Mouse (Mus musculus) intestine, embryonic 15.5 days (tissue): ENCODE measurements around the gene Nos3. TPM values are rescaled to one million over a fixed set of nuclear protein-coding genes. Genes with fewer than 3 reads are reported as not detected.

Experiments used
- ATAC-seq: fragments of 200-750 bp; cut with Nextera tagmentation; 2 replicates; pipeline ENCODE4 v1.8.0; 2017; ENCODE audit warnings: moderate TSS enrichment, moderate library complexity
- H3K27ac ChIP-seq: fragments of 300-500 bp; sonication (generic); 2 replicates; pipeline ENCODE4 v1.5.1; 2015; ENCODE audit warnings: mild to moderate bottlenecking, inconsistent platforms
- H3K27me3 ChIP-seq: fragments of 300-500 bp; sonication (generic); replicated peaks from 2 replicates; pipeline ENCODE4 v1.6.1; 2015; ENCODE audit warnings: inconsistent platforms
- H3K36me3 ChIP-seq: fragments of 300-500 bp; sonication (generic); 2 replicates; pipeline ENCODE4 v1.6.1; 2015; ENCODE audit warnings: inconsistent platforms
- H3K4me1 ChIP-seq: fragments of 300-500 bp; sonication (generic); replicated peaks from 2 replicates; pipeline ENCODE4 v1.6.1; 2015; ENCODE audit warnings: inconsistent platforms
- H3K4me2 ChIP-seq: fragments of 300-500 bp; sonication (generic); replicated peaks from 2 replicates; pipeline ENCODE4 v1.6.1; 2015; ENCODE audit warnings: mild to moderate bottlenecking, inconsistent platforms
- H3K4me3 ChIP-seq: fragments of 300-500 bp; sonication (generic); replicated peaks from 2 replicates; pipeline ENCODE4 v1.5.1; 2015; ENCODE audit warnings: inconsistent platforms
- H3K9ac ChIP-seq: fragments of 300-500 bp; sonication (generic); 2 replicates; pipeline ENCODE4 v1.6.1; 2015; ENCODE audit warnings: inconsistent platforms
- H3K9me3 ChIP-seq: fragments of 300-500 bp; sonication (generic); 2 replicates; pipeline ENCODE4 v1.6.1; 2016; ENCODE audit warnings: inconsistent platforms
- WGBS: fragments of 180-500 bp; shearing (Covaris S2); methylation state at CpG from one replicate; pipeline ENCODE4 v1.1.7; 2015; 5-methylcytosine and 5-hydroxymethylcytosine counted together
- polyA plus RNA-seq: library from polyadenylated mRNA; unstranded; fragments of >200 nt; fragmentation: Nextera tagmentation; extraction: Ambion mirVana; gene quantifications from 2 replicates; pipeline ENCODE4 v1.2.1, GENCODE M21; 2015

Gene Nos3
- polyA plus RNA-seq, 1 experiment from 2014 or later = 7.9 TPM

- H3K4me2 ChIP-seq = peak overlapping the region; percentile 97
- no peaks in the 10 kb centered on the region for H3K9me3 ChIP-seq
- H3K4me3 ChIP-seq = peak overlapping the region; percentile 42
- peaks cover 71% of the 10 kb centered on the region for H3K4me1 ChIP-seq
- no peaks in the 10 kb centered on the region for H3K36me3 ChIP-seq
- WGBS = under 1% methylated on average over 41 of the region's 41 CpGs
- H3K27me3 ChIP-seq = no peaks in the 10 kb centered on the region
- peak; percentile 64 for ATAC-seq
- H3K9ac ChIP-seq = 0 out of 2 replicates have a peak overlapping the region, but pooled peaks have one; percentile 31
- peak overlapping the region; percentile 62 for H3K27ac ChIP-seq
Measured at GRCm38 (mm10) chr5:24348128-24348527, 16.5 kb upstream of the Nos3 start.

- peak overlapping the region; percentile 62 for H3K27ac ChIP-seq
Measured at GRCm38 (mm10) chr5:24348546-24348945, 16.1 kb upstream of the Nos3 start.

GRCm38 (mm10) chr5:24350073-24350472 lies 14.5 kb upstream of the Nos3 start:
- ATAC-seq = no peak
- Histone ChIP-seq H3K36me3 (no peaks in the 10 kb centered on the region), H3K4me3 (peak overlapping the region; percentile 74), H3K27ac (no peak overlapping the region), H3K4me1 (peaks cover 60% of the 10 kb centered on the region), H3K9ac (no peak overlapping the region), H3K27me3 (no peaks in the 10 kb centered on the region), H3K4me2 (peak overlapping the region; percentile 97), H3K9me3 (no peaks in the 10 kb centered on the region)
- WGBS = 56% methylated on average over 3 of the region's 3 CpGs

More at GRCm38 (mm10) chr5:24348546-24348945, 16.1 kb upstream of the Nos3 start:
- no peaks in the 10 kb centered on the region for H3K9me3 ChIP-seq
- peak overlapping the region; percentile 97 for H3K4me2 ChIP-seq
- H3K36me3 ChIP-seq = no peaks in the 10 kb centered on the region
- peaks cover 70% of the 10 kb centered on the region for H3K4me1 ChIP-seq
- H3K27me3 ChIP-seq = no peaks in the 10 kb centered on the region
- H3K4me3 ChIP-seq = peak overlapping the region; percentile 42
- no peak for ATAC-seq
- peak overlapping the region; percentile 31; the same call in 1 of the 2 replicates for H3K9ac ChIP-seq
- WGBS = 0% methylated on average over 30 of the region's 30 CpGs

- H3K4me1 ChIP-seq = peaks cover 55% of the 10 kb centered on the region
Measured at GRCm38 (mm10) chr5:24350531-24351250, 13.9 kb upstream of the Nos3 start.

GRCm38 (mm10) chr5:24351278-24351677 lies 13.3 kb upstream of the Nos3 start, which contains the start of gene Kcnh2:
Kcnh2 (minus strand) TSS chr5:24351604.
- Histone ChIP-seq H3K4me1 (peaks cover 55% of the 10 kb centered on the region), H3K27ac (peak within 1 kb of the TSS; percentile 95), H3K9me3 (no peaks in the 10 kb centered on the region), H3K4me3 (peak within 1 kb of the TSS; percentile 74), H3K27me3 (no peaks in the 10 kb centered on the region), H3K4me2 (peak within 1 kb of the TSS; percentile 97), H3K9ac (peak within 1 kb of the TSS; percentile 67), H3K36me3 (no peaks in the 10 kb centered on the region)
- ATAC-seq = peak; percentile 27
- WGBS = 0% methylated on average over 49 of the region's 53 CpGs

More at GRCm38 (mm10) chr5:24350531-24351250, 13.9 kb upstream of the Nos3 start:
- Histone ChIP-seq H3K27me3 (no peaks in the 10 kb centered on the region), H3K27ac (peak overlapping the region; percentile 95; the same call in 1 of the 2 replicates), H3K4me2 (peak overlapping the region; percentile 97), H3K36me3 (no peaks in the 10 kb centered on the region), H3K4me3 (peak overlapping the region; percentile 74), H3K9ac (peak overlapping the region; percentile 67), H3K9me3 (no peaks in the 10 kb centered on the region)
- WGBS = 34% methylated on average over 15 of the region's 15 CpGs
- ATAC-seq = no peak

GRCm38 (mm10) chr5:24351701-24352171 lies 12.9 kb upstream of the Nos3 start:
- Histone ChIP-seq H3K36me3 (no peaks in the 10 kb centered on the region), H3K4me2 (peak overlapping the region; percentile 97), H3K9me3 (no peaks in the 10 kb centered on the region), H3K27ac (peak overlapping the region; percentile 95), H3K4me1 (peaks cover 55% of the 10 kb centered on the region), H3K4me3 (peak overlapping the region; percentile 74), H3K9ac (peak overlapping the region; percentile 67), H3K27me3 (no peaks in the 10 kb centered on the region)
- WGBS = 2% methylated on average over 35 of the region's 41 CpGs
- ATAC-seq = peak; percentile 81

- Histone ChIP-seq H3K9ac (peak overlapping the region; percentile 67), H3K9me3 (no peaks in the 10 kb centered on the region), H3K4me2 (peak overlapping the region; percentile 97), H3K27ac (peak overlapping the region; percentile 95), H3K4me1 (peaks cover 55% of the 10 kb centered on the region), H3K27me3 (no peaks in the 10 kb centered on the region), H3K36me3 (no peaks in the 10 kb centered on the region), H3K4me3 (peak overlapping the region; percentile 74)
- WGBS = under 1% methylated on average over 24 of the region's 24 CpGs
- ATAC-seq = peak; percentile 70
Measured at GRCm38 (mm10) chr5:24352251-24352859, 12.3 kb upstream of the Nos3 start.

GRCm38 (mm10) chr5:24353327-24353726 lies 11.3 kb upstream of the Nos3 start:
- no peaks in the 10 kb centered on the region for H3K36me3 ChIP-seq
- no peaks in the 10 kb centered on the region for H3K27me3 ChIP-seq
- no peak overlapping the region for H3K4me3 ChIP-seq
- no peak for ATAC-seq
- H3K9me3 ChIP-seq = no peaks in the 10 kb centered on the region
- peaks cover 46% of the 10 kb centered on the region for H3K4me1 ChIP-seq
- H3K27ac ChIP-seq = peak overlapping the region; percentile 95
- 0 out of 2 replicates have a peak overlapping the region, but pooled peaks have one; percentile 67 for H3K9ac ChIP-seq
- peak overlapping the region; percentile 97 for H3K4me2 ChIP-seq
- 41% methylated on average over 4 of the region's 4 CpGs for WGBS

GRCm38 (mm10) chr5:24356764-24357163 lies 7.8 kb upstream of the Nos3 start:
- no peak for ATAC-seq
- no peaks in the 10 kb centered on the region for H3K27me3 ChIP-seq
- WGBS = 51% methylated on average over 4 of the region's 4 CpGs

GRCm38 (mm10) chr5:24357461-24357860 lies 7.1 kb upstream of the Nos3 start:
- H3K36me3 ChIP-seq = no peaks in the 10 kb centered on the region

More at GRCm38 (mm10) chr5:24356764-24357163, 7.8 kb upstream of the Nos3 start:
- no peaks in the 10 kb centered on the region for H3K36me3 ChIP-seq
- H3K4me1 ChIP-seq = peaks cover 26% of the 10 kb centered on the region
- H3K4me3 ChIP-seq = no peak overlapping the region
- no peaks in the 10 kb centered on the region for H3K9me3 ChIP-seq
- no peak overlapping the region for H3K9ac ChIP-seq
- no peak overlapping the region for H3K4me2 ChIP-seq
- no peak overlapping the region for H3K27ac ChIP-seq

GRCm38 (mm10) chr5:24360792-24361454 lies 3.7 kb upstream of the Nos3 start:
- H3K27ac ChIP-seq = no peak overlapping the region
- H3K4me1 ChIP-seq = 0 out of 2 replicates have a peak, but pooled peaks cover 5% of the 10 kb centered on the region
- H3K27me3 ChIP-seq = no peaks in the 10 kb centered on the region
- no peaks in the 10 kb centered on the region for H3K36me3 ChIP-seq
- H3K4me3 ChIP-seq = no peak overlapping the region
- H3K4me2 ChIP-seq = no peak overlapping the region
- H3K9ac ChIP-seq = no peak overlapping the region
- under 1% methylated on average over 7 of the region's 7 CpGs for WGBS
- peak; percentile 76 for ATAC-seq
- H3K9me3 ChIP-seq = no peaks in the 10 kb centered on the region

More at GRCm38 (mm10) chr5:24357461-24357860, 7.1 kb upstream of the Nos3 start:
- WGBS = 8% methylated on average over 7 of the region's 7 CpGs
- Histone ChIP-seq H3K27ac (no peak overlapping the region), H3K4me2 (no peak overlapping the region), H3K4me3 (no peak overlapping the region), H3K9me3 (no peaks in the 10 kb centered on the region), H3K27me3 (no peaks in the 10 kb centered on the region), H3K4me1 (peaks cover 20% of the 10 kb centered on the region; the same call in 1 of the 2 replicates), H3K9ac (no peak overlapping the region)
- ATAC-seq = peak; percentile 52

GRCm38 (mm10) chr5:24363467-24363866 lies 1.1 kb upstream of the Nos3 start:
- WGBS = 65% methylated on average over 2 of the region's 2 CpGs
- H3K9me3 ChIP-seq = no peaks in the 10 kb centered on the region
- H3K36me3 ChIP-seq = no peaks in the 10 kb centered on the region
- no peak overlapping the region for H3K9ac ChIP-seq
- no peak overlapping the region for H3K4me3 ChIP-seq
- no peak for ATAC-seq
- no peak overlapping the region for H3K27ac ChIP-seq
- H3K4me2 ChIP-seq = no peak overlapping the region
- 0 out of 2 replicates have a peak, but pooled peaks cover 5% of the 10 kb centered on the region for H3K4me1 ChIP-seq
- H3K27me3 ChIP-seq = no peaks in the 10 kb centered on the region
